Mouse (Mus musculus): ENCODE results near the gene Vangl1. TPM values are rescaled to one million over a fixed set of nuclear protein-coding genes. Genes with fewer than 3 reads are reported as not detected.

The Vangl1 gene
- polyA plus RNA-seq, 1 experiment from 2014 or later = 22.8 TPM

DNA sequence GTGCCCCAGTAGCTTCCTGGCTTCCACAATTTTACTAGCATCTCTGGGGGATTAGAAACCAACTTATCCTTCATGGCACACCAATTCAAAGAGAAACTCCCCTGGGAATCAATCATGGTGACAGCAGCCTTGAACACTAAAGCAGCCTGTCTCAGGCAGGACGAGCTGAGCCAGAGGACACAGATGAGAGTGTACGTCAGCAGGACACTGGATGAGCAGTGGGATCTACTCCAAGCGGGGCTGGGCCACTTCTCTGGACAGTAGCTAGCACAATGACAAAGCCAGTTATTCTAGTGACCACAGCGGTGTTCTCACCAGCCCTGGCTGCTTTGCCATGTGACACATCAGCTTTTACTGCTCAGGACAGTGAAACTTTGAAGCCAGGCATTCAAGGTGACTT is 23.3 kb downstream of the Vangl1 start:
- DNase-seq (no peak), ATAC-seq (no peak)
- Histone ChIP-seq H3K9me3 (ENCODE audit: low read length) (no peaks in the 10 kb centered on the region), H3K4me3 (ENCODE audit: low read depth, low read length) (no peak overlapping the region), H3K27me3 (ENCODE audit: insufficient read depth, low read length) (no peaks in the 10 kb centered on the region), H3K4me2 (ENCODE audit: low read depth, low read length) (no peak overlapping the region), H3K27ac (ENCODE audit: low read depth) (no peak overlapping the region), H3K4me1 (ENCODE audit: insufficient read depth) (no peaks in the 10 kb centered on the region), H3K36me3 (replicated peaks; ENCODE audit: insufficient read depth, low read length) (no peaks in the 10 kb centered on the region), H3K9ac (replicated peaks) (no peak overlapping the region)
- TF ChIP-seq EP300 (IDR thresholded peaks at IDR 0.05; ENCODE audit: low read depth) = no peak
- no peak for TF ChIP-seq CTCF (IDR thresholded peaks at IDR 0.05; ENCODE audit: low read depth)
- WGBS (ENCODE audit: insufficient replicate concordance) = 74% methylated on average over 4 of the region's 4 CpGs

DNA sequence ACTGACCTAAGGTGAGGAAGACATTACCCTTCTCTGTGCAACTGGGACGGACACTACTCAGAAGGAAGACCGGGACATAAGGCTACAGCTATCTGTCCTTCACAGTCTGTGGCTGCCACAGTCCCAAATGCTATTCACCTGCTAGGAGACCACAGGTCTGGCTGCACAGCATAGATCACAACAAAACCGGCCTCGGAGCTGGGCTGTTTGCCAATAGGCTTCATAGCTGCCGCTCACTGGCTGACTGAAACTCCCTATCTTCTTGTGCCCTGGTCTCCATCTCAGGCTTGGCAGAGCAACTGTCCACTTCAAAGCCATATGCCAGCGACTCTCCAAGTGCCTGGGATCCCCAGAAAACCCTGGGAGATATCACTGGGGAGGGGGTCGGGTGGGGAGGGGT is 23.7 kb downstream of the Vangl1 start:
- TF ChIP-seq EP300 (IDR thresholded peaks at IDR 0.05; ENCODE audit: low read depth) (no peak), CTCF (IDR thresholded peaks at IDR 0.05; ENCODE audit: low read depth) (no peak)

DNA sequence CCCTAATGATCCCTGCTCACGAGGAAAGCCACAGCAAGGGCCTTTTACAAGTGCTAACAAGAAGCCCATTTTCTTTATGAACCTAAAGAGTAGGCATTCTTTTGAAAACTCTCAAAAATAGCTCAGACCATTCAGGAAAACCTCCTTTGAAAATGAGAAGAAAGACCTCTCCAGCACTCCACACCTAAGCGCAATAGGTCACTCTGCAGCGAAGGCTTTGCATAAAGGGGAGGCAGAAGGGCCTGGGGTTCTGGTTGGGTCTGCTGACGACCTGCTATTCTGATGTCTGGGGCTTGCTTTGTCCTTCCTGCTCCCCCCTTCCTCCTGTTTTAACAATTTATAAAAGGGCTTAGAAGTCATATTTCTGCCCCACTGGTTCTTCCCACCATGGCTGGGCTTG is 24.6 kb downstream of the Vangl1 start:
- 79% methylated on average over 4 of the region's 4 CpGs for WGBS (ENCODE audit: insufficient replicate concordance)

More for the DNA sequence above, 23.7 kb downstream of the Vangl1 start:
- H3K36me3 ChIP-seq (replicated peaks; ENCODE audit: insufficient read depth, low read length) = no peaks in the 10 kb centered on the region
- ATAC-seq = 0 out of 2 replicates have a peak, but pooled peaks have one; percentile 15
- H3K4me2 ChIP-seq (ENCODE audit: low read depth, low read length) = no peak overlapping the region
- H3K4me3 ChIP-seq (ENCODE audit: low read depth, low read length) = no peak overlapping the region
- no peaks in the 10 kb centered on the region for H3K27me3 ChIP-seq (ENCODE audit: insufficient read depth, low read length)
- DNase-seq = no peak
- WGBS (ENCODE audit: insufficient replicate concordance) = 67% methylated on average over 7 of the region's 7 CpGs
- no peak overlapping the region for H3K27ac ChIP-seq (ENCODE audit: low read depth)
- H3K9ac ChIP-seq (replicated peaks) = no peak overlapping the region
- H3K9me3 ChIP-seq (ENCODE audit: low read length) = no peaks in the 10 kb centered on the region
- no peaks in the 10 kb centered on the region for H3K4me1 ChIP-seq (ENCODE audit: insufficient read depth)

DNA sequence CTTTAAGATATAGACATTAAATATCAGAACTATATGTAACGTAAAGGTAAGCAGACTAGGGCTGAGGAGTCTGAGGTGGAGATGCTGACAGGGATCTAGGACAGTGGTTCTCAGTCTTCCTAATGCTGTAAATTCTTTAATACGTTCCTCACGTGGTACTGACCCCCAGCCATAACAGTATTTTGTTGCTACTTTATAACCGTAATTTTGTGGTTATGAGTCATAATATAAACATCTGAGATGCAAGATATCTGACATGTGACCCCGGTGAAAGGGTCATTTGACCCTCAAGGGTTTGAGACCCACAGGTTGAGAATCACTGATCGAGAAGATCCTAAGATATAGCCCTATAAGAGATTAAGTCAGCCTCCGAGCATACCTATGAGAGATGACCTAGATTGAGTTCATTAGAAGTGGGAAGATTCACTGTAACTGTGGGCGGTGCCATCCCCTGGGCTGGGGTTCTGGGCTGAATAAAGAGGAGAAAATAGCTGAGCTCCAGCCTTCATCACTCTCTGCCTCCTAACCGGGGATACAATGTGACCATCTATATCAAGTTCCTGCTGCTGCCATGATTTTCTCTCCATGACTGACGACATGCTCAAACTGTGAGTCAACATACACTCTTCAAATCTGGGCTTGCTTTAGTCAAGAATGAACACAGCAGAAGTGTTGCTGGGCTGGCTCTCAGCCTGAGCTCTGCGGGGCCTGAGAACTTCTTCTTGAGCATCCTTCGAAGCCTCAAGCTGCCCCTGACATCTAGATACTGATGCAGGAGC is 26.5 kb downstream of the Vangl1 start:
- Histone ChIP-seq H3K9me3 (ENCODE audit: low read length) (no peaks in the 10 kb centered on the region), H3K4me1 (ENCODE audit: insufficient read depth) (no peaks in the 10 kb centered on the region), H3K27me3 (ENCODE audit: insufficient read depth, low read length) (no peaks in the 10 kb centered on the region), H3K27ac (ENCODE audit: low read depth) (no peak overlapping the region), H3K9ac (replicated peaks) (no peak overlapping the region), H3K36me3 (replicated peaks; ENCODE audit: insufficient read depth, low read length) (no peaks in the 10 kb centered on the region), H3K4me3 (ENCODE audit: low read depth, low read length) (no peak overlapping the region), H3K4me2 (ENCODE audit: low read depth, low read length) (no peak overlapping the region)
- TF ChIP-seq CTCF (IDR thresholded peaks at IDR 0.05; ENCODE audit: low read depth) (no peak), EP300 (IDR thresholded peaks at IDR 0.05; ENCODE audit: low read depth) (no peak)
- DNase-seq (no peak), ATAC-seq (no peak)
- WGBS (ENCODE audit: insufficient replicate concordance) = 84% methylated on average over 12 of the region's 12 CpGs

More for the DNA sequence above, 24.6 kb downstream of the Vangl1 start:
- no peak overlapping the region for H3K27ac ChIP-seq (ENCODE audit: low read depth)
- ATAC-seq (no peak), DNase-seq (no peak)
- no peaks in the 10 kb centered on the region for H3K27me3 ChIP-seq (ENCODE audit: insufficient read depth, low read length)
- H3K4me2 ChIP-seq (ENCODE audit: low read depth, low read length) = no peak overlapping the region
- H3K4me1 ChIP-seq (ENCODE audit: insufficient read depth) = no peaks in the 10 kb centered on the region
- H3K4me3 ChIP-seq (ENCODE audit: low read depth, low read length) = no peak overlapping the region
- H3K36me3 ChIP-seq (replicated peaks; ENCODE audit: insufficient read depth, low read length) = no peaks in the 10 kb centered on the region
- TF ChIP-seq EP300 (IDR thresholded peaks at IDR 0.05; ENCODE audit: low read depth) (no peak), CTCF (IDR thresholded peaks at IDR 0.05; ENCODE audit: low read depth) (no peak)
- H3K9ac ChIP-seq (replicated peaks) = no peak overlapping the region
- H3K9me3 ChIP-seq (ENCODE audit: low read length) = no peaks in the 10 kb centered on the region

DNA sequence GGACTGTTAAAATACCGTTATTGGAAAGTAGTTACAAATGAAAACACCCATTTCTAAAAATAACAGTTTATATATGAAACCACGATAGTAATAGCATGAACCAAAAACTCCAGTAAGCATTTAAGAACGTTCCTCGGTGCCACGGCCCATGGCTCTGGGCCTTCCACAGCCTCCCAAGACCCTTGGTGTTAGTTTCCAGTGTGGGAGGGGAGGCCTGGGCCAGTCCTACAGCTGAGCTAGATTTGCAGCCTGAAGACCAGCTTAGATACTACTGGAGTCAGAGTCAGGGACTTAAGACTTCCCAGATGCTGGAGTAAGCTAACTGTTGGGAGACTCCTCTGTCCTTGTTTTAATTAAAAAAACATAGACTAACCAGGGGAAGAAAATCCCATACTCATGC is 28.4 kb downstream of the Vangl1 start:
- no peaks in the 10 kb centered on the region for H3K27me3 ChIP-seq (ENCODE audit: insufficient read depth, low read length)
- no peak overlapping the region for H3K4me2 ChIP-seq (ENCODE audit: low read depth, low read length)
- H3K4me1 ChIP-seq (ENCODE audit: insufficient read depth) = no peaks in the 10 kb centered on the region
- ATAC-seq (no peak), DNase-seq (no peak)
- H3K36me3 ChIP-seq (replicated peaks; ENCODE audit: insufficient read depth, low read length) = no peaks in the 10 kb centered on the region
- H3K9me3 ChIP-seq (ENCODE audit: low read length) = no peaks in the 10 kb centered on the region
- no peak overlapping the region for H3K4me3 ChIP-seq (ENCODE audit: low read depth, low read length)
- WGBS (ENCODE audit: insufficient replicate concordance) = 83% methylated on average over 5 of the region's 5 CpGs
- no peak overlapping the region for H3K27ac ChIP-seq (ENCODE audit: low read depth)
- no peak for TF ChIP-seq EP300 (IDR thresholded peaks at IDR 0.05; ENCODE audit: low read depth)
- no peak for TF ChIP-seq CTCF (IDR thresholded peaks at IDR 0.05; ENCODE audit: low read depth)
- no peak overlapping the region for H3K9ac ChIP-seq (replicated peaks)

DNA sequence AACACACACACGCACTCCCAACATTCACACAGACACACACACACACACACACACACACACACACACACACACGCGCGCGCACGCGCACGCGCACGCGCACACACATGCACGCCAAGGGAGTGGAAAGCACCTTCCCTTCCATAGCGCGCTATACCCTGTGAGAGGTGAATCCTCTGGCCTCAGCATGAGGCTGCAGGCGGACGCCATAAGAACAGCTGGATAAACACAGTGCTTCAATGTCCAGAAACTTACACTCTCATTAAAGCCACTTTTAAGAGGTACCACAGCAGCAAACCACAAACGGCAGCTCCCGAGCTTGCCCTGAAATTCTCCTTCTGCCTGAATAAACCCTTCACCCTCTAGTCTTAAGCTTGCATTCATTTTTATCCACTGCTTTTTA is 28.8 kb downstream of the Vangl1 start:
- ATAC-seq (no peak), DNase-seq (no peak)
- no peak overlapping the region for H3K9ac ChIP-seq (replicated peaks)
- no peaks in the 10 kb centered on the region for H3K4me1 ChIP-seq (ENCODE audit: insufficient read depth)
- H3K27ac ChIP-seq (ENCODE audit: low read depth) = no peak overlapping the region
- TF ChIP-seq CTCF (IDR thresholded peaks at IDR 0.05; ENCODE audit: low read depth) = no peak
- no peak for TF ChIP-seq EP300 (IDR thresholded peaks at IDR 0.05; ENCODE audit: low read depth)
- H3K4me2 ChIP-seq (ENCODE audit: low read depth, low read length) = no peak overlapping the region
- no peaks in the 10 kb centered on the region for H3K9me3 ChIP-seq (ENCODE audit: low read length)
- no peaks in the 10 kb centered on the region for H3K27me3 ChIP-seq (ENCODE audit: insufficient read depth, low read length)
- no peaks in the 10 kb centered on the region for H3K36me3 ChIP-seq (replicated peaks; ENCODE audit: insufficient read depth, low read length)
- H3K4me3 ChIP-seq (ENCODE audit: low read depth, low read length) = no peak overlapping the region
- 92% methylated on average over 17 of the region's 18 CpGs for WGBS (ENCODE audit: insufficient replicate concordance)

Data from liver, postnatal 0 days (tissue).